9 mouse cellular contexts compared by ENCODE assay signal in the genomic region with DNA sequence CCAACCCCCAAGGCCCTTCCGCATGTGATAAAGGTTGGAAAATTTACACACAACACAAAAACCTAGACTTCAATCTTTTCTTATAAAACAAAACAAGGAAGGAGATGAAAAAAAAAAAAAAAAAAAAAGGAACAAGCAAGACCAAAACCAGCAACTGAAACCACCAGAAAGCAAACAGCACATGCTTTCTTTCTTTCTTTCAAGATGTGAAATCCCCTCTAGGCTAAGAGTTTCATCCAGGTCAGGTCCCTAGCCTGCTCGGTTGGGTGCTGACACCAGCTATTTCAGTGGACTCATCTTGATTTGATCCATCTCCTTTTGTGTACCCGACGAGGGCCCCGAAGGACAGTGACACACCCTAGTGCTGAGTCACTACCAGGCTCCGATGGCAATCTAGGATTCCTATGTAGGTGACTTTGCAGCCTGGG. TPM values are rescaled to one million over a fixed set of nuclear protein-coding genes. Genes with fewer than 3 reads are reported as not detected.
A peak's percentile ranks its signal among the peaks of the same experiment; 100 is the strongest.
DNase-seq lines count a peak whose midpoint lies in the region; ATAC-seq and TF ChIP-seq lines count a peak whose summit lies in the region.
"Had no signal": no experiment of that assay in that cellular context is flagged by ENCODE, and none has a peak within 500 bp of the region (broad histone marks: within the 10 kb centered on the region; RNA-seq: fewer than 3 reads in every experiment).

No protein-coding gene starts in this region.

- H3K4me1 ChIP-seq in liver, embryonic 12.5 days: peaks cover 6% of the 10 kb centered on the region
- H3K4me1 ChIP-seq in MEL (ENCODE audit: control insufficient read depth in 1 of 2, insufficient read depth in 2 of 2, low read length in 2 of 2): no peaks in the 10 kb centered on the region
- peaks cover 14% of the 10 kb centered on the region for H3K4me1 ChIP-seq in heart, embryonic 12.5 days (replicated peaks)
- H3K4me1 ChIP-seq in megakaryocyte, embryonic 14.5 days: peaks cover 15% of the 10 kb centered on the region

- no peak for TF ChIP-seq EP300 in MEL (IDR thresholded peaks at IDR 0.05; ENCODE audit: low read depth in 1 of 2, low read length in 2 of 2)

- H3K4me3 ChIP-seq in liver, embryonic 12.5 days: no peak overlapping the region
- H3K4me3 ChIP-seq in MEL (ENCODE audit: control insufficient read depth in 1 of 2, insufficient read depth in 1 of 2, low read depth in 2 of 2, low read length in 2 of 2): no peak overlapping the region
- no peak overlapping the region for H3K4me3 ChIP-seq in heart, embryonic 12.5 days
- peak overlapping the region; percentile 16 for H3K4me3 ChIP-seq in megakaryocyte, embryonic 14.5 days (replicated peaks)

- ATAC-seq in liver, embryonic 12.5 days: no peak
- ATAC-seq in heart, embryonic 12.5 days (ENCODE audit: insufficient number of reproducible peaks, low FRiP score): no peak

- H3K79me2 ChIP-seq in MEL (ENCODE audit: control insufficient read depth, insufficient read depth, low read length, poor library complexity): no peaks in the 10 kb centered on the region

- TF ChIP-seq POLR2A in MEL (IDR thresholded peaks at IDR 0.05; ENCODE audit: control insufficient read depth in 1 of 2, insufficient read depth in 1 of 2, low read depth in 1 of 2, low read length in 2 of 2, poor library complexity in 1 of 2): no peak

- DNase-seq in liver (peak; percentile 15), MEL (ENCODE audit: low read depth, low spot score) (peak; percentile 3)
- DNase-seq in right cerebral cortex, postnatal 14 days: no peak
- no peak for DNase-seq in thymus, postnatal 10 days (ENCODE audit: low spot score in 2 of 2)
- DNase-seq in urinary bladder, postnatal 4 days (ENCODE audit: low spot score in 2 of 2): no peak

- H3K27ac ChIP-seq in liver, embryonic 12.5 days: no peak overlapping the region
- H3K27ac ChIP-seq in MEL (ENCODE audit: control insufficient read depth, low read depth, low read length): no peak overlapping the region
- H3K27ac ChIP-seq in heart, embryonic 12.5 days (ENCODE audit: poor library complexity, severe bottlenecking): peak overlapping the region; percentile 57; the same call in 1 of the 2 replicates
- H3K27ac ChIP-seq: liver, embryonic 14.5 days had no signal

- 26% methylated on average over 6 of the region's 6 CpGs for WGBS in liver, embryonic 12.5 days (ENCODE audit: insufficient replicate concordance)
- 50% methylated on average over 6 of the region's 6 CpGs for WGBS in heart, embryonic 12.5 days

- TF ChIP-seq RAD21 in MEL (IDR thresholded peaks at IDR 0.05; ENCODE audit: low read depth, low read length): no peak

- no peak overlapping the region for H3K9ac ChIP-seq in liver, embryonic 12.5 days
- no peak overlapping the region for H3K9ac ChIP-seq in MEL (ENCODE audit: control insufficient read depth, low read depth, low read length, poor library complexity, severe bottlenecking)
- H3K9ac ChIP-seq in heart, embryonic 12.5 days: no peak overlapping the region
- H3K9ac ChIP-seq: liver, embryonic 14.5 days had no signal

- H3K9me3 ChIP-seq in liver, embryonic 12.5 days (replicated peaks): no peaks in the 10 kb centered on the region
- no peaks in the 10 kb centered on the region for H3K9me3 ChIP-seq in MEL (replicated peaks; ENCODE audit: insufficient read depth, low read length)
- H3K9me3 ChIP-seq in heart, embryonic 12.5 days (replicated peaks): no peaks in the 10 kb centered on the region
- no peaks in the 10 kb centered on the region for H3K9me3 ChIP-seq in megakaryocyte, embryonic 14.5 days

- H3K36me3 ChIP-seq in liver, embryonic 12.5 days: no peaks in the 10 kb centered on the region
- no peaks in the 10 kb centered on the region for H3K36me3 ChIP-seq in MEL (ENCODE audit: control insufficient read depth in 1 of 2, insufficient read depth in 2 of 2, low read length in 2 of 2)
- H3K36me3 ChIP-seq in heart, embryonic 12.5 days: peaks cover 5% of the 10 kb centered on the region; the same call in 1 of the 2 replicates
- H3K36me3 ChIP-seq in megakaryocyte, embryonic 14.5 days (replicated peaks; ENCODE audit: low read length): no peaks in the 10 kb centered on the region

- no peak for TF ChIP-seq CTCF in MEL (IDR thresholded peaks at IDR 0.05 in 2 of 3, conservative IDR thresholded peaks at IDR 0.05 in 1 of 3; ENCODE audit: control insufficient read depth in 1 of 3, insufficient read depth in 1 of 3, low read depth in 2 of 3, low read length in 3 of 3, poor library complexity in 1 of 3, severe bottlenecking in 1 of 3)

- H3K4me2 ChIP-seq in liver, embryonic 12.5 days: no peak overlapping the region
- H3K4me2 ChIP-seq in heart, embryonic 12.5 days: no peak overlapping the region

- no peaks in the 10 kb centered on the region for H3K27me3 ChIP-seq in liver, embryonic 12.5 days (replicated peaks)
- H3K27me3 ChIP-seq in MEL (ENCODE audit: control insufficient read depth in 1 of 2, insufficient read depth in 2 of 2, low read length in 2 of 2): no peaks in the 10 kb centered on the region
- H3K27me3 ChIP-seq in heart, embryonic 12.5 days (replicated peaks): no peaks in the 10 kb centered on the region
- no peaks in the 10 kb centered on the region for H3K27me3 ChIP-seq in megakaryocyte, embryonic 14.5 days (replicated peaks)

TF ChIP-seq in MEL, 35 proteins besides CTCF, POLR2A, EP300 and RAD21:
- TF ChIP-seq MAZ (IDR thresholded peaks at IDR 0.05; ENCODE audit: low read depth, low read length) (no peak), ZMIZ1 (IDR thresholded peaks at IDR 0.05; ENCODE audit: low read depth, low read length) (no peak), GATA1 (IDR thresholded peaks at IDR 0.05; ENCODE audit: low read depth, low read length) (no peak), ZKSCAN1 (IDR thresholded peaks at IDR 0.05; ENCODE audit: low read depth, low read length) (no peak), TAL1 (IDR thresholded peaks at IDR 0.05; ENCODE audit: low read length) (no peak), KAT2A (conservative IDR thresholded peaks at IDR 0.05; ENCODE audit: low read depth, low read length) (no peak), ZC3H11A (IDR thresholded peaks at IDR 0.05; ENCODE audit: low read depth, low read length) (no peak), POLR2AphosphoS5 (IDR thresholded peaks at IDR 0.05; ENCODE audit: borderline replicate concordance, low read depth, low read length) (no peak), USF1 (IDR thresholded peaks at IDR 0.05; ENCODE audit: low read depth, low read length) (no peak), MXI1 (IDR thresholded peaks at IDR 0.05; ENCODE audit: low read depth, low read length) (no peak), SMC3 (IDR thresholded peaks at IDR 0.05; ENCODE audit: low read depth, low read length) (no peak)
TF ChIP-seq in MEL: peak in this region for 0.

RNA-seq across cellular contexts. Expression of gene Arid5b, which starts 29.2 kb away (rescaled TPM):
- 6.5 and 7.2 TPM in 2 replicates for polyA plus RNA-seq in liver, embryonic 12.5 days (2016; fragmentation: Nextera tagmentation; extraction: Ambion mirVana)
- not detected in 2 replicates for total RNA-seq in MEL (2012; rRNA removed)
- under 1 TPM in 1 of 2 experiments, not detected in 1; 0.03 TPM for polyA plus RNA-seq in MEL (2012; ENCODE audit: insufficient read depth in 1 of 2, insufficient read length in 2 of 2, low read depth in 1 of 2, low replicate concordance in 2 of 2, missing spikeins in 1 of 2)
- polyA plus RNA-seq in heart, embryonic 12.5 days (2016; fragmentation: Nextera tagmentation; extraction: Ambion mirVana): 18.9 and 19.3 TPM in 2 replicates
- 0.57 and 0.63 TPM in 2 replicates for polyA plus RNA-seq in megakaryocyte, embryonic 14.5 days (2012; ENCODE audit: insufficient read depth, low replicate concordance)

Comparison
In these comparisons a context has a peak if more than half of its experiments do, and no peak if none do; other contexts are left out.
1. DNase-seq: peak in liver (single experiment) and MEL (single experiment); none in right cerebral cortex, postnatal 14 days (single experiment), thymus, postnatal 10 days (0 of 2) and urinary bladder, postnatal 4 days (0 of 2).